Mouse (Mus musculus): ENCODE data around the gene Ralgapa1. TPM values are rescaled to one million over a fixed set of nuclear protein-coding genes. Genes with fewer than 3 reads are reported as not detected.
A peak's percentile ranks its signal among the peaks of the same experiment; 100 is the strongest.
"Not testable (repeated sequence)": the region's sequence is repeated elsewhere in the genome, so short reads cannot be mapped to it uniquely, and the experiment has no call there.

The Ralgapa1 gene
- polyA plus RNA-seq, 1 experiment = not detected

- WGBS = 13% methylated on average over 7 of the region's 7 CpGs
- no peak for TF ChIP-seq POLR2A (IDR thresholded peaks at IDR 0.05; ENCODE audit: insufficient read depth, low read depth, low read length)
- TF ChIP-seq CTCF (IDR thresholded peaks at IDR 0.05; ENCODE audit: insufficient read depth, low read depth, low read length) = no peak
- peak overlapping the region; percentile 52 for H3K4me3 ChIP-seq (ENCODE audit: insufficient read depth, low read depth, low read length)
- H3K4me1 ChIP-seq (ENCODE audit: control insufficient read depth, insufficient read depth, low read length) = peaks cover 19% of the 10 kb centered on the region
- no peak overlapping the region for H3K27ac ChIP-seq (ENCODE audit: insufficient read depth, low read depth, low read length)
Observed at GRCm38 (mm10) chr12:55598537-55598886, 222.5 kb downstream of the Ralgapa1 start.

GRCm38 (mm10) chr12:55586936-55587335 is 234.0 kb downstream of the Ralgapa1 start:
- H3K4me3 ChIP-seq (ENCODE audit: insufficient read depth, low read depth, low read length); H3K27ac ChIP-seq (ENCODE audit: insufficient read depth, low read depth, low read length); H3K4me1 ChIP-seq (ENCODE audit: control insufficient read depth, insufficient read depth, low read length): not testable (repeated sequence)
- 64% methylated on average over 9 of the region's 9 CpGs for WGBS

- Histone ChIP-seq H3K4me3 (ENCODE audit: insufficient read depth, low read depth, low read length) (no peak overlapping the region), H3K4me1 (ENCODE audit: control insufficient read depth, insufficient read depth, low read length) (no peaks in the 10 kb centered on the region), H3K27ac (ENCODE audit: insufficient read depth, low read depth, low read length) (no peak overlapping the region)
- TF ChIP-seq POLR2A (IDR thresholded peaks at IDR 0.05; ENCODE audit: insufficient read depth, low read depth, low read length) (no peak), CTCF (IDR thresholded peaks at IDR 0.05; ENCODE audit: insufficient read depth, low read depth, low read length) (no peak)
- WGBS = 23% methylated on average over 6 of the region's 6 CpGs
Observed at GRCm38 (mm10) chr12:55573794-55574193, 247.2 kb downstream of the Ralgapa1 start.

- Histone ChIP-seq H3K27ac (ENCODE audit: insufficient read depth, low read depth, low read length) (no peak overlapping the region), H3K4me1 (ENCODE audit: control insufficient read depth, insufficient read depth, low read length) (no peaks in the 10 kb centered on the region), H3K4me3 (ENCODE audit: insufficient read depth, low read depth, low read length) (no peak overlapping the region)
- TF ChIP-seq CTCF (IDR thresholded peaks at IDR 0.05; ENCODE audit: insufficient read depth, low read depth, low read length) = no peak
- TF ChIP-seq POLR2A (IDR thresholded peaks at IDR 0.05; ENCODE audit: insufficient read depth, low read depth, low read length) = no peak
Observed at GRCm38 (mm10) chr12:55573089-55573488, 247.9 kb downstream of the Ralgapa1 start.

- H3K27ac ChIP-seq (ENCODE audit: insufficient read depth, low read depth, low read length) = no peak overlapping the region
- 43% methylated on average over 10 of the region's 10 CpGs for WGBS
- H3K4me1 ChIP-seq (ENCODE audit: control insufficient read depth, insufficient read depth, low read length) = no peaks in the 10 kb centered on the region
- TF ChIP-seq POLR2A (IDR thresholded peaks at IDR 0.05; ENCODE audit: insufficient read depth, low read depth, low read length) (no peak), CTCF (IDR thresholded peaks at IDR 0.05; ENCODE audit: insufficient read depth, low read depth, low read length) (no peak)
- no peak overlapping the region for H3K4me3 ChIP-seq (ENCODE audit: insufficient read depth, low read depth, low read length)
Observed at GRCm38 (mm10) chr12:55571661-55572060, 249.3 kb downstream of the Ralgapa1 start.

GRCm38 (mm10) chr12:55571181-55571580 is 249.8 kb downstream of the Ralgapa1 start:
- Histone ChIP-seq H3K27ac (ENCODE audit: insufficient read depth, low read depth, low read length) (no peak overlapping the region), H3K4me3 (ENCODE audit: insufficient read depth, low read depth, low read length) (no peak overlapping the region), H3K4me1 (ENCODE audit: control insufficient read depth, insufficient read depth, low read length) (no peaks in the 10 kb centered on the region)
- 73% methylated on average over 11 of the region's 11 CpGs for WGBS
- TF ChIP-seq POLR2A (IDR thresholded peaks at IDR 0.05; ENCODE audit: insufficient read depth, low read depth, low read length) (no peak), CTCF (IDR thresholded peaks at IDR 0.05; ENCODE audit: insufficient read depth, low read depth, low read length) (no peak)

- no peak overlapping the region for H3K4me3 ChIP-seq (ENCODE audit: insufficient read depth, low read depth, low read length)
- H3K4me1 ChIP-seq (ENCODE audit: control insufficient read depth, insufficient read depth, low read length) = no peaks in the 10 kb centered on the region
- 95% methylated on average over 9 of the region's 9 CpGs for WGBS
- no peak for TF ChIP-seq POLR2A (IDR thresholded peaks at IDR 0.05; ENCODE audit: insufficient read depth, low read depth, low read length)
- TF ChIP-seq CTCF (IDR thresholded peaks at IDR 0.05; ENCODE audit: insufficient read depth, low read depth, low read length) = no peak
- no peak overlapping the region for H3K27ac ChIP-seq (ENCODE audit: insufficient read depth, low read depth, low read length)
Observed at GRCm38 (mm10) chr12:55570646-55571045, 250.3 kb downstream of the Ralgapa1 start.

- 80% methylated on average over 6 of the region's 6 CpGs for WGBS
- no peaks in the 10 kb centered on the region for H3K4me1 ChIP-seq (ENCODE audit: control insufficient read depth, insufficient read depth, low read length)
- no peak overlapping the region for H3K4me3 ChIP-seq (ENCODE audit: insufficient read depth, low read depth, low read length)
- H3K27ac ChIP-seq (ENCODE audit: insufficient read depth, low read depth, low read length) = no peak overlapping the region
- TF ChIP-seq CTCF (IDR thresholded peaks at IDR 0.05; ENCODE audit: insufficient read depth, low read depth, low read length) (no peak), POLR2A (IDR thresholded peaks at IDR 0.05; ENCODE audit: insufficient read depth, low read depth, low read length) (no peak)
Observed at GRCm38 (mm10) chr12:55569676-55570075, 251.3 kb downstream of the Ralgapa1 start.

GRCm38 (mm10) chr12:55568466-55568865 is 252.5 kb downstream of the Ralgapa1 start:
- H3K4me1 ChIP-seq (ENCODE audit: control insufficient read depth, insufficient read depth, low read length) = peaks cover 2% of the 10 kb centered on the region; the same call in 1 of the 2 replicates
- no peak overlapping the region for H3K27ac ChIP-seq (ENCODE audit: insufficient read depth, low read depth, low read length)
- WGBS = 91% methylated on average over 3 of the region's 3 CpGs
- no peak overlapping the region for H3K4me3 ChIP-seq (ENCODE audit: insufficient read depth, low read depth, low read length)
- no peak for TF ChIP-seq POLR2A (IDR thresholded peaks at IDR 0.05; ENCODE audit: insufficient read depth, low read depth, low read length)
- no peak for TF ChIP-seq CTCF (IDR thresholded peaks at IDR 0.05; ENCODE audit: insufficient read depth, low read depth, low read length)

- Histone ChIP-seq H3K27ac (ENCODE audit: insufficient read depth, low read depth, low read length) (no peak overlapping the region), H3K4me3 (ENCODE audit: insufficient read depth, low read depth, low read length) (no peak overlapping the region), H3K4me1 (ENCODE audit: control insufficient read depth, insufficient read depth, low read length) (peaks cover 3% of the 10 kb centered on the region; the same call in 1 of the 2 replicates)
- 86% methylated on average over 5 of the region's 5 CpGs for WGBS
- no peak for TF ChIP-seq POLR2A (IDR thresholded peaks at IDR 0.05; ENCODE audit: insufficient read depth, low read depth, low read length)
Observed at GRCm38 (mm10) chr12:55566837-55567236, 254.1 kb downstream of the Ralgapa1 start.

All from olfactory bulb, adult 2 months (tissue).